Mouse (Mus musculus) testis, postnatal 14 days (tissue): ENCODE measurements around the gene 4930512M02Rik.

Source experiments
- DNase-seq: peaks from one replicate; pipeline ENCODE4 v3.0.0; 2021; ENCODE audit warnings: low spot score

Gene 4930512M02Rik

DNA sequence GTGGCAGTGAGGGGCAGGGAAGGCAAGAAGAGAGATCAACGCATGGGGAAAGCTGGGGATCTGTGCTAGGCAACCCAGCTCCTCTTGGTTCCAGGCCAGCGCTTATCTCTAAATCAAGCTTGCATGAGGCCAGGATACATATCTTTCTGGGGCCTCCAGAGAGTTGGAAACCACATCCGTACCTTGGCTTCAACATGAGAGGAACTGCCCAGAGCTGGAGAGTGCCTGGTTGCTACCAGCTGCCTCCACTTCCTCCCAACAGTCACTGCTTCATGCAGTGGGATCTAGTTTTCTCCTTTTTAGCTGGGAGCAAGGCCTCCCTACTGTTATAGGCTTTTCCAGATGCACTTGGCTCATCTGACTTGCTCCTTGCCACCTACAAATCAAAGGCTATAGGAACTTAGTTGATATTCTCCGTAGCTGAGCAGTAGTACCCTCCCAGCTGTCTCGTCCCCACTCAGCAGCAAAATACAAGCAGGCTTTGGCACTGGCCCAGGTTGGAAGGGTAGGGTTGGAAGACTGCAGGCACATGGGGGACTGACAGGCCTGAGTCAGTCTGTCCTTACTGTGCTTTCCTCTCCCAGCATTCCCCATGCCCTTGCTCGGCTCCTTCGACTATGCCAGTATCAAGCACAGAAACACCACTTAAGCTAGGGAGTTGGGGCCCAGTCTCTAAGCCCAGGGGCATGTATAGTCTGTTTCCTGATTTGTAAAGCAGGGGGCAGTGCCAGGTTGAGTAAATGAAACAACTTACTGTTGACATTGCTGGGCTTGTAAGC lies 63.2 kb downstream of the 4930512M02Rik start:
- DNase-seq, result no peak

DNA sequence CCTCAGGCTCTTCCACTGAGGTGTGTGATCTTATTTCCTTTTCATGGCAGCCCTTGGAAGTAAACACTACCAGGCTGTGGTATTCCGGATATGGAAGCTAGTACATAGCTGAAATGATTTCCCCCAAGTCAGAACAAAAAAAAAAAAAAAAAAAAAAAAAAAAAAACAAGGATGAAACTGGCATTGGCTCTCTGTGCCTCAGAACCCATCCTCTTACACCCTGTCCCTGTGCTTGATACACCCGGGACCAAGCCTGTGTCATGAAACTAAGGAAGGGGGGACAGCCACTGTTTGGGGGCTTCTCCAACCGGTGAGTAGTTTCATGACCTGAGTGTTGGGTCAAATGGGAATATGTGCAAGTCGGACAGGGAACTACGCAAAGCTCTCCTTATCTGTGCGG lies 66.5 kb downstream of the 4930512M02Rik start:
- DNase-seq, result no peak

DNA sequence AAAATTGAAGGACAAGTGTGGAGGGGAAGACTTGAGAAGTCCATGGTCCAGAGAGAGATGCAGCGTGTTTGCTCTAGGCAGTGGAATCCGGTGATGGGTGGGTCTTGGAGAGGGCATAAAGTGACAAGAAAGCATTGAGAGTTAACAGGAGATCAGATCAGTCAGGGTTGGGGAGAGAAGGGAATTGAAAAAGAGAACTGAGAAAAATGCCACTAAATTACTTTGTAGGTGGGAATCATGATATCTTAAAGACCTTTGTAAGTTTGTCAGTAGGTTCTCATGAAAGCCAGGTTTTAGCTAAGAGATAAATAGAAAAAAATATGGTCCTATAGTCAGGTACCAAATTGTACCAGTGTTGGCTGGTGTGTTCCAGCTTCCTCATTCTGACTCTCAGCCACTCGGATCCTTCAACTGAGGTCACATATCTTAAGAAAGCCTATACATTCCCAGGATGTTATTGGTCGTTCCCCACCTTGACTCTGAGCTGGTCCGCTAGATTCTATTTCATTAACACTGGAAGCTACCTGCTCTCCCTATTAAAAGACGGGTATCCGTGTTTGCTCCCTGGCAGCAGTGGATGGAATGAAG lies 68.4 kb downstream of the 4930512M02Rik start:
- DNase-seq, result no peak

DNA sequence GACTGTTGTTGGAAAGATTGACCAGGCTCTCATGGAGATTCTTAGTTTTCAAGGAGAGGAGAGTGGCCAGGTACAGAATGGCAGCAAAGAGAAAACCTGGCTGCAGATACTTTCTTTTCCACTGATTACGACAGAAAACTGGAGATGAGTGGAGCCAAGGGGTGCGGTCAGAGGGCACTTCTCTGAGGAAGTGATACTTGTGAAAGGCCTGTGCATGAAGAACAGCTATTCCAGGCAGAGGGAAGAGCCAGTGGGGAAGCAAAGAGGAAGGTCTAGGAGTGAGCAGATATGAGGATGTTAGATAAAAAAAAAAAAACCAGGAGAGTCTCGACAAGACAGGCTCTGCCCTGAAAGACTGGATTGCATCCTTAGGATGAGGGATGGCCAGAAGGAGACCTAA lies 69.0 kb downstream of the 4930512M02Rik start:
- DNase-seq, result no peak

DNA sequence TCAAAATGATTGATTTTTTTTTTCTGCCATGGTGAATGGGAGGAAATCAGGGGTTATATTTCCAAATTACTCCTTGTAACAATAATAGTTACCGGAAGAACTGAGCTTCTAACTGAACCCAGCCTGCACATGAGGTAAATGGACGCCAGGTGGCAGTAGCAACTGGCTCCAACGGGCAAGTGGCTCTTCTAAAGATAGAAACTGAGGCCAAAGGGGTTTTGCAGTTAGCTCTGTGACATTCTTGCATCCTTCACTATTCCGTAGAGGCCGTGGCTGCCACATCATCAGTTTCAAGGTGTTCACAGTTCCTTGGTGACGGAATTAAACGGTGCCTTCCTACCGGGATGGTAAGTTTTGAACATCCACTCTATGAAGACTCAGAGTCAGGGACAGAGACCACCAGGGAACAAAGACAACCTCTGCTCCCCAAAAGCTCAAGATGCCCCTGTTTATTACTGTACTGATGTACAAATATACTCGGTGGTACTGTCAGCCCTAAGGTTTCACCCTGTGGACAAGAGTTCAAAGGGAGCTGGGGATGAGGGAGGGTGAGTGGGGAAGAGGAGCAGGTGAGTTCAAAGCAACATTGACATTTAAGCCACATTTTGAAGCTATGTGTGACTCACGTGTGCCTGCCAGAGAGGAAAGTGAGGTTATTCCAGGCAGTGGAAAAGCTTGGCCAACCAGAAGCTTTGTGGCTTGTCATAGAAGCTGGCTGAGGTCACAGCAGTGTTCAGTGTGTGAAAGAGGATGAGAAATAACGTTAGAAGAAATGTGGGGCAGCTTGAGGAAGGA lies 70.3 kb downstream of the 4930512M02Rik start:
- DNase-seq, result no peak

DNA sequence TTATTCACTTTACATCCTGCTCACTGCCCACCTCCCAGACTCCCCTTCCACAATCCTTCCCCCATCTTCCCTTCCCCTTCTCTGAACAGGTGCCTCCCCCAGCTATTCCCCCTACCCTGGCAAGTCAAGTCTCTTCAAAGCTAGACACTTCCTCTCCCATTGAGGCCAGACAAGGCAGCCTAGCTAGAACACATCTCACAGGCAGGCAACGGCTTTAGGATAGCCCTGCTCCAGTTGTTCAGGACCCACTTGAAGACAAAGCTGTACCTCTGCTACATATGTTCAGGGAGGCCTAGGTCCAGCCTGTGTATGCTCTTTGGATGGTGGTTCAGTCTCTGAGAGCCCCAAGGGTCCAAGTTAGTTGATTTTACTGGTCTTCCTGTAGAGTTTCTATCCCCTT lies 71.4 kb downstream of the 4930512M02Rik start:
- no peak for DNase-seq

DNA sequence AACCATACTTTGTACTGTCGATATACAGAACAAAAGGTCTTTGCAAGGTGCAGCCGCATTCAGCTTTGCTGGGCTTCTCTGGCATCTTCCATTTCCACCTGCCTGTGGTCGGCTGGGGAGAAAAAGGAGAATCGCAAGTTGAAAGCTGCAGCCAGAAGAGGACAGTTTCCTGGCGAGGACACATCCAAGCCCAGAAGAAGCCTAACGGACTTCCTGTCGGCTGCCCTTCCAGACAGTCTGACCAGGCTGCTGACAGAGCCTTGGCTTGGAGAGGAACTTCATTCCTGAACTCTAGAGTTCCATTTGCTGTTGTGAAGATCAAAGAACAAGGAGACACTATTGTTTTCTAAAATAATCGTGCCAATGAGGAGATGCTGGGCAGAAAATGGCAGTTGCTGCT lies 72.1 kb downstream of the 4930512M02Rik start:
- DNase-seq, result no peak

DNA sequence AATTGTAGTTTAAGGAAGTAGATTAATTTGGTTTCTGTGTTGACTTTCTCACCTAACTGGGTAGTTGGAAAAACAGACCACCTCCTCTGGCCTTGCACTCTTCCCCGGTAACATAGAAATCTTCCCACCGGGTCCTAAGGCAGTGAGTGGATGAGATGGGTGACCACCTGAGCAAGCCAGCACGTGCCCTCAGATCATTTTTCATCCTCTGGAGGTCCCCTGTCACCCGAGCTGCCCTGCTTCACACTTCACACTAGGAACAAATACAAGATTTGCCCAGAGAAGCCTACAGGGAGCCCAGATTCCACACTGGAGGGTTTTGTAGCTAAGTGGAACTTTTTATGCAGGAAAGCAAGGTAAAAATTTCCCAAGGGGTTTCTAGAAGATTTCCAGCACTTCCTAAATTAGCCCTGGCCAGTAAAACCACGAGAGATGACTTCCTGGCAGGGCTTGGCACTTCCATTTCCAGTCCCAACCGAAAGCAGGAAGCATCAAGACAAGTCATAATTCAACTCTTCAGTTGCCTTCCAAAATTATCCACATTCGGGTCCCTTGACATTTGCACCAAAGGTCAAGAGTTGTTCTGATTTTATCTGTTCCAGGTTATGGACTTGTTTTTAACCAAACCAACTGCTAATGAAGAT lies 79.9 kb downstream of the 4930512M02Rik start:
- no peak for DNase-seq

DNA sequence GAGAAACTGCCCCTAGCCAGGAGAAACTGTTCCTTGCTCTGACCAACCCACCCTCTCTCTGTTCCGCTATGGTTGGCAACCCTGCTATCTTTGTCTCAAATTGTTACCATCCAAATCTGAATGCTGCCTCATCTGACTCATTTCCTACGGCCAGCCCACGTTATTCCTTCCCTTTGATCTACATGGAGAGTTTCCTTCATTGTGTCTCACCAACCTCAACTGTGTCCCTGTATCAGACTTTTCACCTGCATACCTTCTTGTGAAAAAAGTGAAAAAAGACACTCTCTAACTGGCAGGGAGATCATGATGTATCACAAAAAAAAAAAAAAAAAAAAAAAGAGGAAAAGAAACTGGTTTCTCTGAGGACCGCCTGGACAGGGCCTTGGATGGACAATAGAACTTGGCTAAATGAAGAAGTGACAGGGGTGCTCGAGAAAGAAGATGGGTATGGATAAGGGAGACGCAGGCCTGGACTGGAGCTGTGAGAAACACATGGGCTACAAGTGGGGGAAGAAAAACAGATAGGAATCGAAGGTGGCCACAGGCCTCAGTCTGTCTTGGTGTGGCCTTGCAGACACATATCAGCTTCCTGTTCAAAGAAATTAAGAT lies 80.6 kb downstream of the 4930512M02Rik start:
- no peak for DNase-seq

DNA sequence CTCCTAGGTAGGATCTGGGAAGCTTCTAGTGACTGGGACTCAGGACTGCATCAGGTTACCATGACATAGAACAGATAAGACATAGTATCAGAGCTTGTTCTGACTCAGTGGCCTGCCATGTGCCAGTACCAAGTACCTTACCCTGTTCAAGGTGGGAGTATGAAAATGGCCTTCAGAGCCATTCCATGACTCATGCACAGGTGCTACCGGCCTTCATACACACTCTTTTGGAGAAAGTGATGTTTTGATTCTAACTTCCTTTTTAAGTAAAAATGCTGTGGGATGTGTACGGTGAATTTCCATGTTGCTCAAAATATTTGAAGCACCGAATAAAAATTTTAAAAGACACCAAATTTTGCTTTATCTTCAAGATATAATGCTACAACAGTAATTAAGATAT lies 81.7 kb downstream of the 4930512M02Rik start:
- DNase-seq, result no peak
